Mouse (Mus musculus) retina, embryonic 14.5 days (tissue): ENCODE measurements around the gene Pxt1.

ENCODE experiments used
- DNase-seq: peaks from one replicate; pipeline ENCODE4 v3.0.0-alpha.2; 2015; ENCODE audit warnings: low spot score

Pxt1 gene

DNA sequence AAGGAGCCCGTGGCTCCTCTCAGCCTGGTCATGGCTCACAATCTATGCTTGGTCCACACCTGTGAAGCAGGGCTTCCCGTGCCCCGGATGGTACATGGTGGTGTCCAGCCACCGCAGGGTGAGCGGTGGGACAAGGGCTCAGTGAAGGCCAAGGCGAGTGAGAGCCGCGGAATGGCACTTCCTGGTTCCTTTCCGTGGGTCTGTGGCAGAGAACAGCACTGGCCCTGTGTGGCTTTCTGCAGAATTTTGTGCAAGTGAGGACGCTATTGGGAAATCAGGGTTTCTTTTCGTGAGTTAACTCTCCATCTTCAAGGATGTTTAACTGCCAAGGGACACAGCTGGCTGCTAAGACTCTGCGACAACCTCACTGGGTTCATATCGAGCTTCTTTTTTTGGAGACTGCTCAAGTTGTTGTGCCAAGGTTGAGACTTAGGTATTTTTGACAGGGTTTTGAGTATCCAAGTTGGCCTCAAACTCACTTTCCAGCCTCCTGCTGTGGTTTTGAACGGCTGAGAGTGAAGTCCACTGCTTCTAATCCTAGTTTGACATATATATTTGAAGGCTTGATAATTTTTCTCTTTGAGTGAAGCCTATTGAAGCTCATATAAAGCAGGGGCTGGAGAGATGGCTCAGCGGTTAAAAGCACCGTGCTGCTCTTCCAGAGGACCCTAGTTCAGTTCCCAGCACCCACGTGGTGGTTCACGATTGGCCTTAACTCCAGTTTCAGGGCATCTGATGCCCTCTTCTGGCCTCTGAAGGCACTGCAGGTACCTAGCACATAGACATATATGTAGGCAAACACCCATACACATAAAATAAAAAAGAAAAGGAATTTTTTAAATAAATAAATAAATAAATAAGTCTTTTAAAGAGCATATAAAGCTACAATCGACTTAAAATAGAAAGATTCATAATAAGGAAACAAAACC is 3.6 kb upstream of the Pxt1 start:
- DNase-seq: no peak

GRCm38 (mm10) chr17:28944481-28944880 is 841 bp upstream of the Pxt1 start:
- no peak for DNase-seq

GRCm38 (mm10) chr17:28942101-28942500 is 1.5 kb downstream of the Pxt1 start:
- no peak for DNase-seq

- DNase-seq: peak; percentile 82
Measured at GRCm38 (mm10) chr17:28940776-28941555, 2.7 kb downstream of the Pxt1 start.

- peak; percentile 28 for DNase-seq
Measured at GRCm38 (mm10) chr17:28936622-28937345, 6.9 kb downstream of the Pxt1 start.

GRCm38 (mm10) chr17:28936133-28936532 is 7.5 kb downstream of the Pxt1 start:
- no peak for DNase-seq

GRCm38 (mm10) chr17:28934120-28934916 is 9.3 kb downstream of the Pxt1 start:
- no peak for DNase-seq

- no peak for DNase-seq
Measured at GRCm38 (mm10) chr17:28932274-28932673, 11.4 kb downstream of the Pxt1 start.

- peak; percentile 18 for DNase-seq
Measured at GRCm38 (mm10) chr17:28931436-28932211, 12.0 kb downstream of the Pxt1 start.

DNA sequence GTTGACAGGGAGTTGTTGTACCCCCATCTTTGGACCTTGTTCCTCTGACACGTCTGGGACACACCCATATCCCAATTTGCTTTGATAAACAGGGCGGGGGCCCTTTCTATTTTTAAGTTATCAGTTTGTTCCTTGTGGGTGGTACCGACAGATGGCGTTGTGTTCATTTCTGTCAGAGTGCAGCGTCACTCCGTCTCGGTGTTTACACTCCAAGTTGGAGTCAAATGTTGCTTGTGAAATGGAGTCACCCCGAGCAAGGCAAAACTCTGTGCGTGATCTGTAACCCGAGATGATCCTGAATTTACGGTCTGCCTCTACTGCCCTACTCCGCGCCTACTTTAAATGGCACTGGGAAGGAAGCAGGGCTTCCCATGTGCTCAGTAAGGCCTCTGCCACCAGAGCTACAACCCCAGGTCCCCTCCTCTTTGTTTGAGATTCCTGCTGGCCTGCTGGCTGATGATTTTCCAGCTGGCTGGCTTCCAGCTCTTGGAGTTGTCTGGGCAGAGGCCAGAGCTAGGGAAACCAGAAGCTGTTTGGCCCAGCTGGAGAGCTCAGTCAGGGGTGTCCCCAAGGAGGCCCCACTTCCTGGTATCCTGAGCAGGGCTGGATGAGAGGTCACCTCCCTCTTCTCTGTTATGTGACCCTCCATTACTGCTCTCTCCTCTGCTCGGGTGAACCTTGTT is 13.1 kb downstream of the Pxt1 start:
- DNase-seq: peak; percentile 83

DNA sequence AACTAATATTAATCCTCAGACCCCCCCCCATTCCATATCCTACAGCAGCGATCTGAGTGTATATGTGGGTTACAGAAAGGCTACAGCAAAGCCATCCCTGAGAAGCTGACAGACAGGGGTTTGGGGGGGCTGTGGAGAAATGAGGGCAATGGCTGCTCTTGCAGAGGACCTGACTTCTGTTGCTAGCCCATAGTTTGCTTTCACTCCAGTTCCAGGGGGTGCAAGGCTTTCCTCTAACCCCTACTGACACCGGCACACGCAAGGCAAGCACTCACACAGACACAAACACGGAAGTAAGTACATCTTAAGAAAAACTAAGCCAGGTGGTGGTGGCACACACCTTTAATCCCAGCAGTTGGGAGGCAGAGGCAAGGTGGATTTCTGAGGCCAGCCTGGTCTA is 14.3 kb downstream of the Pxt1 start:
- no peak for DNase-seq

- DNase-seq: no peak
Measured at GRCm38 (mm10) chr17:28928004-28928403, 15.6 kb downstream of the Pxt1 start.

DNA sequence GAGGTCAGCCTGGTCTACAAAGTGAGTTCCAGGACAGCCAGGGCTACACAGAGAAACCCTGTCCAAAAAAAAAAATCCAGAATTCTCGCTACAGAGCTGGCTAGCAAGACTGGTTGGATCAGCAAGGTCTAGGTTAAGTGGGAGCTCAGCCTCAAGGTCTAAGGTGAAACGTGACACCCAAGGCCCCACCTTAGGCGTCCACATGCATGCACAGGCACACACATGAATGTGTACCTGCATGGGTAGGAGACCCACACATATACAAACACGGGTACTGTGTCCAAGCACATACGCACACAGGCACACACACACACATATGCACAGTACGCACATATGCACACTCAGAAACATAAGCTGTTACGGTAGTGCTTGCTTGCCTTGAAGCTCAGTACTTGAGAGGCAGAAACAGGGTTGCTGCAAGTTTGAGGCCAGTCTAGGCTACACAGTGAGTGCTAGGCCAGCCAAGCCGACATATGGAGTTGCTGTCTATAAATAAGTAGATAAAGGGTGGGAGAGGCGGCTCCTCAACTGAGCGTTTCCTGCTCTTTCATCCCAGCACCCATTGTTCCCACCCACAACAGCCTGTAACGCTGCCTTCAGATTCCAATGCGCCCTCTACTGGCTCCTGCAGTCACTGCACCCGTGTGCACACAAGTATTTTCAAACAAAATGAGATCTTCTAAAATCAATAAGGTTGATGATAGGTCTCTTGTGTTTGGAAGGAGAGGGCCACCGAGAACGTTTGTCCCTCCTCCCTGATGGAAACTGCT is 16.6 kb downstream of the Pxt1 start:
- peak; percentile 76 for DNase-seq

- DNase-seq: peak; percentile 96
Measured at GRCm38 (mm10) chr17:28926380-28926779, 17.3 kb downstream of the Pxt1 start.

DNA sequence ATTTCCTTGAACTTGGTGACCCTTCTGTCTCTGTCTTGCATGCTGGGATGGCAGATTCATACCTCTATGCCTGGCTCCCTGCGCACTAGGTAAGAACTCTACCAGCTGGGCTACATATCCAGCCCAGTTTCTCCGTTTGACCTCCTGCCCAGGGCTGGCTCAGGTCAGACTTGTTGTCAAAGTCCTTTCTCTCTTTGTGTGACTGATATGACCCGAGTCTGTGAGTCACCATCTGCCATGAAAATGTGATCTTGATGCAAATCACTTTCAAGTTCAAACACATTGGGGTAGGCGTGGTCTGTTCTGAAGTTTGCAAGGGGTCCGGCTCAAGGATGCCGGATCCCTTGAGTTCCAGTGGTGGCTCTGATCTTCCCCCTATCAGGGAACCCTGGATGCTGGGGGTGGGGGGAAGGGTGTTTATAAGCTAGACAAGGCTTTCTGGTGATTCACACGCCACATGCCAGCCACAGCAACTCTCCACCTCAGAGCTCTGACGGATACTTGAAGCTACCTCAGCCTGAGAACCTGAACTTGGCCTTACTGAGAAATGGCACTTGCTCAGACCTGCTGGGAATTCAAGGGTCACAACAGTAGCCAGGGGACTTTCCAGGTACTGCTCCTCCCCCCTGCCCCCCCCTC is 18.6 kb downstream of the Pxt1 start:
- no peak for DNase-seq

DNA sequence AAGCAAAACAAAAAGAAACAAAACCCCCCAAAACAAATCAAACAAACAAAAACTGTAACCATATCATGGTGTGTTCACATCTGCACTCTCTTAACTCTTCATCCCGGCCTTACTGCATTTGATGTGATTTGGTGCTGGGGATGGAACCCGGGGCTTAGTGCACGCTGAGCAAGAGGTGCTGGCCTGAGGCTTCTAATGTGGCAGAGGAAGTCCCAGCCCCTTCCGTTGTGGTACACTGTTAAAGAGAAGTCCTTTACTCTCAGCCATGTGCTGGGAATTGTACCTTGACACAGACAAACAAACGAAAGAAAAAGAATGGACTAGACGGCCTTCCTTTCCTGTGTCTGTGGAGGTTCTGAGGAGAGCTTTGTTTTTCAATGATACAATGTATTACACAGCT is 21.5 kb downstream of the Pxt1 start:
- DNase-seq: no peak

GRCm38 (mm10) chr17:28921086-28921485 is 22.6 kb downstream of the Pxt1 start:
- peak; percentile 21 for DNase-seq

GRCm38 (mm10) chr17:28916520-28916919 is 27.1 kb downstream of the Pxt1 start:
- DNase-seq: no peak
